Mouse (Mus musculus): Measurements from ENCODE around the gene Nfkbib. TPM values are rescaled to one million over a fixed set of nuclear protein-coding genes. Genes with fewer than 3 reads are reported as not detected.
A peak's percentile ranks its signal among the peaks of the same experiment; 100 is the strongest.

Gene Nfkbib
- polyA plus RNA-seq, 1 experiment from 2014 or later, result 33.1 TPM

DNA sequence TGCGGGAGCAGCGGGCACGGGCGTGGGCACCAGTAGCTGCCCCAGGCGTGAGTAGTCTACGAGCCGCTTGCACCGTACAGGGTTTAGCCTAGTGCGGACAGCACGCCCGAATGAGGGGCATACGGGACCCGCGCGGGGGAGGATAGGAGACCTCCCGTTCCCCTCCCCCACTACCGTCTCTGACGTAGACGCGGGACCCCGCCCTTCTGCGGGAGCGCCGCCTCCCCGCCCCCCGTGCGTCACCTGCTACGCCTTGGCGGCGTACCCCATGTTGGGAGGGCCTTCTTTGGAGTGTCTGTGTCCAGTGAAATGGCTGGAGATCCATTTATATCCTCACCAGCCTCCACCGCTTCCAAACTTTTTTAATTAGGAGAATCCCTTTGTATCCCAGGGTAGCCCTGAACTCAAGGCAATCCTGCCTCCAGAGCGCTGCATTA, 41.7 kb upstream of the Nfkbib start:
- Histone ChIP-seq H3K27me3 (replicated peaks; ENCODE audit: control insufficient read depth, insufficient read depth, low read length) (no peaks in the 10 kb centered on the region), H3K4me2 (replicated peaks; ENCODE audit: low read depth) (peak overlapping the region; percentile 79), H3K4me1 (replicated peaks; ENCODE audit: control insufficient read depth, insufficient read depth, low read length) (peaks cover 12% of the 10 kb centered on the region; the same call in 1 of the 2 replicates), H3K36me3 (ENCODE audit: control insufficient read depth, insufficient read depth) (peaks cover 13% of the 10 kb centered on the region), H3K9ac (ENCODE audit: low read depth, low read length) (peak overlapping the region; percentile 94), H3K27ac (ENCODE audit: low read depth, low read length) (peak overlapping the region; percentile 100), H3K4me3 (ENCODE audit: low read depth, low read length) (peak overlapping the region; percentile 92), H3K9me3 (ENCODE audit: control insufficient read depth) (no peaks in the 10 kb centered on the region)
- peak; percentile 36; the same call in 1 of the 2 replicates for ATAC-seq
- WGBS, result 0% methylated on average over 17 of the region's 32 CpGs
- no peak for TF ChIP-seq CTCF (IDR thresholded peaks at IDR 0.05; ENCODE audit: low read depth)

DNA sequence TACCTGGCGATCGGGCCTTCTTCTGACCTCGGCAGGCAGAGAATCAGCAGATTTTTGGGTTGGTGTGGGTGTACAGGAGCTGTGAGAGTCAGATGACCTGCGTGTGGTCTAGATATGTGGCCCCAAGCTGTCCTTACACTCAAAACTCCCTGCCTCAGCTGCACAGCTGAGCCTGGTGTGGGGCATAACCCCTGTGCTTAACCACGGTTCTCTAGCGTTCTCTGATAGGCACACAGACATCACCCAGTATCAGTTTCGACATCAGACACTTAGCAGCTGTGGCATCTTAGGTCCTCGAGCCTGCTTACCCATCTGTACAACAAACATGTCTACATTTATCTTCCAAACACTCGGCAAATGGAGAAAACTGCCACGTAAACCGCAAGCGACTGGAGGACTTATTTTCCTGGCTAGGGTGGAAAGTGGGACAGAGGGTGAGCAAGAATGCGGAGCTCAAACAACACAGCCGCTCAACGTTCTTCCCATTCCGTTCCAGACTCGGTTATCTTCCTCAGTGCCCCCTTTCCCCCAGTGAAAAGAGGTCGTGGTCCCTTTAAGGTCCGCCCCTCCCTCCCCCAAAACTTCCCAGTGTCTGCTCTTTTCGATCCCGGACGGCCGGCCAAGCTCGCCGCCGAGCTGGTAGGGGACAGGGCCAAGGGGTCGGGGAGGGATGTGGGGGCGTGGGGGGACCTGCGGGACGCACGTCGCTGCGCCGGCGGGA, 41.1 kb upstream of the Nfkbib start, which contains the start of gene Hnrnpl:
Gene Hnrnpl (plus strand): TSS at position 321 of the 721 bp plus-strand sequence.
- no peak for ATAC-seq
- Histone ChIP-seq H3K9me3 (ENCODE audit: control insufficient read depth) (no peaks in the 10 kb centered on the region), H3K9ac (ENCODE audit: low read depth, low read length) (peak within 1 kb of the TSS; percentile 94), H3K27ac (ENCODE audit: low read depth, low read length) (peak within 1 kb of the TSS; percentile 100), H3K36me3 (ENCODE audit: control insufficient read depth, insufficient read depth) (peaks cover 7% of the 10 kb centered on the region), H3K4me2 (replicated peaks; ENCODE audit: low read depth) (peak within 1 kb of the TSS; percentile 79), H3K27me3 (replicated peaks; ENCODE audit: control insufficient read depth, insufficient read depth, low read length) (no peaks in the 10 kb centered on the region), H3K4me1 (replicated peaks; ENCODE audit: control insufficient read depth, insufficient read depth, low read length) (peaks cover 15% of the 10 kb centered on the region; the same call in 1 of the 2 replicates), H3K4me3 (ENCODE audit: low read depth, low read length) (peak within 1 kb of the TSS; percentile 92)
- no peak for TF ChIP-seq CTCF (IDR thresholded peaks at IDR 0.05; ENCODE audit: low read depth)
- 3% methylated on average over 33 of the region's 35 CpGs for WGBS

DNA sequence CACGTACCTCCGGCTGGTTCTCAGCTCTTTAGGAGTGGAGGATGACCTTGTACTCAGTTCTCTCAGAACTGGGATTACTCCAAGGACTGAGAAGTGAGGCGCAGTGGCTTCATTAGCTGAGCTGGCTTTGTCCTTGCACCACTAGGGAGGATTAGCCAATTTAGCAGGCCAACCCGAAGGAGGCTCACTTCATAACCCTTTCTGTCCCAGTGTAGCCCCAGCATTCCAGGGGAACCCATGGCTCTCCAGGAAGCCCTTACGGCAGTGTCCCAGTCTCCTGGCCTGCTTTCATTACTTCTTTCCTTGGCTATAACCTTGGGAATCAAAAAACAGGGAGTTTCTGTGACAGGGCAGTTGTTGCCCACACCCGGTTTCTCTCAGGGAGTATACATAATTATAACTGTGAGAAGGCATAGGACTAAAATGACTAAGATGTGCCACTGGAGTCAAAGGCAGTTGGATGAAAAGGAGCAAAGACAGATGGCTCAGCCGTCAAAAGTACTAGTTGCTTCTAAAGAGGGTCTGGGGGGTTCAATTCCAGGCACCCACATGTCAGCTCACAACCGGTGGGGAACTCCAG, 40.4 kb upstream of the Nfkbib start:
- Histone ChIP-seq H3K9ac (ENCODE audit: low read depth, low read length) (peak overlapping the region; percentile 94), H3K9me3 (ENCODE audit: control insufficient read depth) (no peaks in the 10 kb centered on the region), H3K4me1 (replicated peaks; ENCODE audit: control insufficient read depth, insufficient read depth, low read length) (0 out of 2 replicates have a peak, but pooled peaks cover 19% of the 10 kb centered on the region), H3K36me3 (ENCODE audit: control insufficient read depth, insufficient read depth) (0 out of 2 replicates have a peak, but pooled peaks cover 4% of the 10 kb centered on the region), H3K27me3 (replicated peaks; ENCODE audit: control insufficient read depth, insufficient read depth, low read length) (no peaks in the 10 kb centered on the region), H3K4me3 (ENCODE audit: low read depth, low read length) (peak overlapping the region; percentile 92; the same call in 1 of the 2 replicates), H3K27ac (ENCODE audit: low read depth, low read length) (peak overlapping the region; percentile 100), H3K4me2 (replicated peaks; ENCODE audit: low read depth) (peak overlapping the region; percentile 79)
- peak; percentile 7; the same call in 1 of the 2 replicates for TF ChIP-seq CTCF (IDR thresholded peaks at IDR 0.05; ENCODE audit: low read depth)
- 32% methylated on average over 8 of the region's 8 CpGs for WGBS
- no peak for ATAC-seq

DNA sequence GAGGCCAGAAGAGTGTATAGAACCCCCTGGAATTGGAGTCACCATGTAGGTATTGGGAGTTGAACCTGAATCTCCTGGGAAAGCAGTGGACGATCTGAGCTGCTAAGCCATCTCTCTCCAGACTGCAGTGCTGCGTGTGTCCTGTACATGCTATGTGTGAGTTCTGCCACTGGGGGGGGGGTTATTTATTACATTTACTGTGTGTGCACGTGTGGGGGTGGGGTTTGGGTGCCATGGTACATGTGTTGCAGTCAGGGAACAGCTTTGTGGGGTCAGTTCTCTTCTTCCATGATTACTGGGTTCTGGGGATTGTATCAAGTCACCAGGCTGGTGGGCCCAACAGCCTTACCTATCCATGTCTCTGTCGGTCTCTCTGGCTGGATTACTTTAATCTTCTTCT, 39.6 kb upstream of the Nfkbib start:
- 60% methylated on average over 4 of the region's 4 CpGs for WGBS
- Histone ChIP-seq H3K4me2 (replicated peaks; ENCODE audit: low read depth) (no peak overlapping the region), H3K4me3 (ENCODE audit: low read depth, low read length) (no peak overlapping the region), H3K9ac (ENCODE audit: low read depth, low read length) (no peak overlapping the region), H3K27me3 (replicated peaks; ENCODE audit: control insufficient read depth, insufficient read depth, low read length) (no peaks in the 10 kb centered on the region), H3K27ac (ENCODE audit: low read depth, low read length) (no peak overlapping the region; the same call in 1 of the 2 replicates), H3K4me1 (replicated peaks; ENCODE audit: control insufficient read depth, insufficient read depth, low read length) (peaks cover 25% of the 10 kb centered on the region; the same call in 1 of the 2 replicates), H3K36me3 (ENCODE audit: control insufficient read depth, insufficient read depth) (no peaks in the 10 kb centered on the region), H3K9me3 (ENCODE audit: control insufficient read depth) (no peaks in the 10 kb centered on the region)
- ATAC-seq, result no peak
- TF ChIP-seq CTCF (IDR thresholded peaks at IDR 0.05; ENCODE audit: low read depth), result peak; percentile 52

DNA sequence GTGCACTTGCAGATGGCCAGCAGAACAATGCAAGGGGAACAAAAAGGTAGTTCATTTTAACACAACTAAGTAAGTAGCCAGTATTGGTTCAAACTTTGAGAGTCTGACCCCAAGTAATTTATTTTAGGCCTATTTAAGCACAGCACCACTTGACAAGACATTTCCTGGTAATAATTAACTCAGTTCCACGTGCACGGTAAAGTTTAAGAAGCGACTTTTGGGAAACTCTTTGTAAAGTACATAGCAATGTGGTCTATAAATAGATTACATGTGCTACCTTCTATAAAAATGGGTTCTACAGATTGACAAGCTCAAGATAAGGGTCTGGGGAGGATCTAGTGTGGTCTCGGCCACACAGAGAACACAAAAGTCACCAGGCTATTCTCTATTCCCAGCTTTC, 36.4 kb upstream of the Nfkbib start:
- H3K36me3 ChIP-seq (ENCODE audit: control insufficient read depth, insufficient read depth), result no peaks in the 10 kb centered on the region
- H3K4me3 ChIP-seq (ENCODE audit: low read depth, low read length), result no peak overlapping the region
- H3K4me2 ChIP-seq (replicated peaks; ENCODE audit: low read depth), result peak overlapping the region; percentile 51
- H3K9me3 ChIP-seq (ENCODE audit: control insufficient read depth), result no peaks in the 10 kb centered on the region
- WGBS, result 13% methylated on average over 4 of the region's 4 CpGs
- no peaks in the 10 kb centered on the region for H3K27me3 ChIP-seq (replicated peaks; ENCODE audit: control insufficient read depth, insufficient read depth, low read length)
- H3K4me1 ChIP-seq (replicated peaks; ENCODE audit: control insufficient read depth, insufficient read depth, low read length), result peaks cover 27% of the 10 kb centered on the region; the same call in 1 of the 2 replicates
- no peak for ATAC-seq
- TF ChIP-seq CTCF (IDR thresholded peaks at IDR 0.05; ENCODE audit: low read depth), result no peak
- H3K27ac ChIP-seq (ENCODE audit: low read depth, low read length), result peak overlapping the region; percentile 93
- H3K9ac ChIP-seq (ENCODE audit: low read depth, low read length), result no peak overlapping the region
